Mouse (Mus musculus) layer of hippocampus, adult 9-11 months (tissue): ENCODE results near the gene Daam2.
"Not testable (repeated sequence)": the region's sequence is repeated elsewhere in the genome, so short reads cannot be mapped to it uniquely, and the experiment has no call there.

Source experiments
- DNase-seq: peaks from one replicate; pipeline ENCODE4 v3.0.0; 2022

Gene Daam2

GRCm38 (mm10) chr17:49474051-49474450 is 90.1 kb downstream of the Daam2 start:
- DNase-seq: peak; percentile 35

GRCm38 (mm10) chr17:49472626-49473025 is 91.5 kb downstream of the Daam2 start:
- no peak for DNase-seq

- DNase-seq: peak; percentile 70
Observed at GRCm38 (mm10) chr17:49468223-49468622, 95.9 kb downstream of the Daam2 start.

- no peak for DNase-seq
Observed at GRCm38 (mm10) chr17:49464884-49465283, 99.3 kb downstream of the Daam2 start.

- no peak for DNase-seq
Observed at GRCm38 (mm10) chr17:49458386-49458785, 105.8 kb downstream of the Daam2 start.

- DNase-seq: no peak
Observed at GRCm38 (mm10) chr17:49457833-49458232, 106.3 kb downstream of the Daam2 start.

GRCm38 (mm10) chr17:49456334-49456733 is 107.8 kb downstream of the Daam2 start:
- no peak for DNase-seq

- no peak for DNase-seq
Observed at GRCm38 (mm10) chr17:49450922-49451321, 113.2 kb downstream of the Daam2 start.

GRCm38 (mm10) chr17:49449230-49449608 is 114.9 kb downstream of the Daam2 start:
- DNase-seq: no peak

GRCm38 (mm10) chr17:49448570-49449229 is 115.4 kb downstream of the Daam2 start:
- DNase-seq: no peak

- not testable (repeated sequence) for DNase-seq
Observed at GRCm38 (mm10) chr17:49442841-49443240, 121.3 kb downstream of the Daam2 start.

- no peak for DNase-seq
Observed at GRCm38 (mm10) chr17:49440331-49441130, 123.6 kb downstream of the Daam2 start.

GRCm38 (mm10) chr17:49439706-49440105 is 124.4 kb downstream of the Daam2 start:
- DNase-seq: no peak

GRCm38 (mm10) chr17:49438822-49439574 is 125.1 kb downstream of the Daam2 start:
- DNase-seq: no peak

GRCm38 (mm10) chr17:49437306-49437705 is 126.8 kb downstream of the Daam2 start:
- DNase-seq: not testable (repeated sequence)

GRCm38 (mm10) chr17:49436631-49437030 is 127.5 kb downstream of the Daam2 start:
- DNase-seq: no peak

GRCm38 (mm10) chr17:49435081-49435480 is 129.1 kb downstream of the Daam2 start:
- DNase-seq: no peak

- no peak for DNase-seq
Observed at GRCm38 (mm10) chr17:49434236-49434635, 129.9 kb downstream of the Daam2 start.

GRCm38 (mm10) chr17:49433071-49433470 is 131.1 kb downstream of the Daam2 start:
- no peak for DNase-seq

- no peak for DNase-seq
Observed at GRCm38 (mm10) chr17:49432071-49432711, 132.0 kb downstream of the Daam2 start.

- DNase-seq: no peak
Observed at GRCm38 (mm10) chr17:49431176-49431575, 133.0 kb downstream of the Daam2 start.

GRCm38 (mm10) chr17:49430136-49430535 is 134.0 kb downstream of the Daam2 start:
- no peak for DNase-seq
